11 mouse cellular contexts compared by ENCODE assay signal in the genomic region with DNA sequence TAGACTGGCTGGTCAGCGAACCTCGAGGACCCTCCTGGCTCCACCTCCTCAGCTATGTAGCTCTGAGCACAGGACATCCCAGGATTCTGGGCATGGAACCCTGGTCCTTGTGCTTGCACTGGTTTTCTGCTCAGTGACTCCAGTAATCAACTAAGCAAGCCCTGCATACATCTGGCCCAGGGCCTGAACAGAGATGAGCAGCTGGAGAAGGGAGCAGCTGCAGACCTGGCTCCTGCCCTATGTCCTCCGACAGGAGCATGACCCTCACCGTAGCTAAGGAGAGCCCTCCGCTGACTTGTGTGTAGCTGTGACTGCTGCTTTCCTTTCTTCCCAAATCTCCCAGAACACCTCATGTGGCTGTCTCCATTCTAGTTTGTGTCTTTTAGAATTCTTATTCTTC.
"Had no signal": no experiment of that assay in that cellular context is flagged by ENCODE, and none has a peak within 500 bp of the region (broad histone marks: within the 10 kb centered on the region; RNA-seq: fewer than 3 reads in every experiment).

No protein-coding gene starts in this region.

- H3K27me3 ChIP-seq: midbrain, embryonic 13.5 days; neural tube, embryonic 15.5 days had no signal

- H3K9ac ChIP-seq: liver, embryonic 14.5 days; midbrain, embryonic 13.5 days; neural tube, embryonic 15.5 days had no signal

- H3K4me1 ChIP-seq: neural tube, embryonic 15.5 days had no signal

- DNase-seq: kidney, adult 8-10 months; kidney, postnatal 36 days; lung, adult 18-20 months; thymus, adult 2 months; thymus, postnatal 25 days had no signal

- H3K27ac ChIP-seq: layer of hippocampus, adult 2 months; liver, embryonic 14.5 days; midbrain, embryonic 13.5 days; neural tube, embryonic 15.5 days; stomach, postnatal 0 days had no signal

- ATAC-seq: midbrain, embryonic 13.5 days had no signal

- H3K4me2 ChIP-seq: midbrain, embryonic 13.5 days; neural tube, embryonic 15.5 days had no signal

- H3K4me3 ChIP-seq: layer of hippocampus, adult 2 months; midbrain, embryonic 13.5 days; myocyte; neural tube, embryonic 15.5 days had no signal

- H3K9me3 ChIP-seq: midbrain, embryonic 13.5 days; neural tube, embryonic 15.5 days had no signal

- H3K36me3 ChIP-seq: midbrain, embryonic 13.5 days; neural tube, embryonic 15.5 days had no signal
